Mouse (Mus musculus) embryonic facial prominence, embryonic 12.5 days (tissue): ENCODE measurements around the gene P2rx7. TPM values are rescaled to one million over a fixed set of nuclear protein-coding genes. Genes with fewer than 3 reads are reported as not detected.
"Not testable (repeated sequence)": the region's sequence is repeated elsewhere in the genome, so short reads cannot be mapped to it uniquely, and the experiment has no call there.

Source experiments
- ATAC-seq: fragments of 200-750 bp; cut with Nextera tagmentation; 2 replicates; pipeline ENCODE4 v1.8.0; 2017; ENCODE audit not compliant: insufficient number of reproducible peaks, insufficient read depth, low FRiP score, low TSS enrichment
- H3K27ac ChIP-seq: fragments of 300-500 bp; sonication (generic); 2 replicates; pipeline ENCODE4 v1.5.1; 2016; ENCODE audit warnings: mild to moderate bottlenecking
- H3K27me3 ChIP-seq: fragments of 300-500 bp; sonication (generic); 2 replicates; pipeline ENCODE4 v1.6.1; 2016; ENCODE audit warnings: mild to moderate bottlenecking, moderate library complexity
- H3K36me3 ChIP-seq: fragments of 300-500 bp; sonication (generic); 2 replicates; pipeline ENCODE4 v1.6.1; 2016; ENCODE audit warnings: mild to moderate bottlenecking
- H3K4me1 ChIP-seq: fragments of 300-500 bp; sonication (generic); 2 replicates; pipeline ENCODE4 v1.6.1; 2016
- H3K4me2 ChIP-seq: fragments of 300-500 bp; sonication (generic); replicated peaks from 2 replicates; pipeline ENCODE4 v1.6.1; 2016; ENCODE audit warnings: mild to moderate bottlenecking, moderate library complexity
- H3K4me3 ChIP-seq: fragments of 300-500 bp; sonication (generic); 2 replicates; pipeline ENCODE4 v1.5.1; 2016; ENCODE audit warnings: mild to moderate bottlenecking
- H3K9ac ChIP-seq: fragments of 300-500 bp; sonication (generic); 2 replicates; pipeline ENCODE4 v1.6.1; 2016; ENCODE audit warnings: mild to moderate bottlenecking, moderate library complexity
- H3K9me3 ChIP-seq: fragments of 300-500 bp; sonication (generic); 2 replicates; pipeline ENCODE4 v1.6.1; 2016; ENCODE audit warnings: mild to moderate bottlenecking, moderate library complexity
- WGBS: fragments of 180-500 bp; shearing (Covaris S2); methylation state at CpG from one replicate; pipeline ENCODE4 v1.1.7; 2016; 5-methylcytosine and 5-hydroxymethylcytosine counted together
- polyA plus RNA-seq: library from polyadenylated mRNA; unstranded; fragments of >200 nt; fragmentation: Nextera tagmentation; extraction: Ambion mirVana; gene quantifications from 2 replicates; pipeline ENCODE4 v1.2.1, GENCODE M21; 2016

The P2rx7 gene
- polyA plus RNA-seq, 1 experiment from 2014 or later, result 0.96 TPM

DNA sequence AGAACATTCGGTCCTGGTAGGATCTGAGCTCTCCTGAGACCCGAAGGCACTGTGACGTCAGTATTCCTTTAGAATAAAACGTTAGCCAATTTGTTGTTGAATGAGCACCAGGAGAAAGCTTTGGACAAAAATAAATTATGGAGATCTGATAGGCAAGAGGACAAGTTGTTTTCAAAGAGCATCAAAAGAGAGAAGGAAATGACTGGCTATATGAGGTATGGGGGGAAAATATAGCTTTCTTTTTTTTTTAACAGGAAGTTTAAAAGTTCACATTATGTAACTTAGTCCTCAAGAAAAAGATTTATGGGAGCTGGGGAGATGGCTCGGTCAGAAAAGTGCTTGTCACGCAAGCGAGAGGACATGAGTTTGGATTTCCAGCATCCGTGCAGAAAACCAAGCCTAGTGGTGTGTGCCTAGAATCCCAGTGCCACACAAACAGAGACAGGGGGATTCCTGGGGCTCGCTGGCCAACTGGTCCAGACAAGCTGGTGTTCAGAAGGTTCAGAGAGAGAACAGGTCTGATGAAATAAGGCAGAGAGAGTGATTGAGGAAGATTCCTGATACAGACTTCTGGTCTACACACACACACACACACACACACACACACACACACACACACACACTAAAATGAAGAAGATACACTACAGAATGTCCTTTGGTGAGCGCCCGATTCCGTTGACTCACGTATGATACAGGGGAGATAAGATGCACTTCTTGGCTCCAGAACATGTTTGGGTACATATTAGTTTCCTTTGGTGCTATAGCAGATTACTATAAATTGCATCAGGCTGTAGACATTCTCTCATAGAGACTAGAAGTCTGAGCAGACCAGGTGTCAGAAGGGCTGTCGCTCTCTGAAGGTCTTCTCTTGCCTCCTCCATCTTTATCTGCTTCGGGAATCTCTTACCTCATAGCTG is 25.5 kb downstream of the P2rx7 start:
- Histone ChIP-seq H3K27ac (no peak overlapping the region), H3K9me3 (no peaks in the 10 kb centered on the region), H3K4me3 (no peak overlapping the region), H3K27me3 (no peaks in the 10 kb centered on the region), H3K36me3 (no peaks in the 10 kb centered on the region), H3K4me2 (no peak overlapping the region), H3K9ac (no peak overlapping the region), H3K4me1 (no peaks in the 10 kb centered on the region)
- WGBS, result 80% methylated on average over 15 of the region's 15 CpGs
- no peak for ATAC-seq

DNA sequence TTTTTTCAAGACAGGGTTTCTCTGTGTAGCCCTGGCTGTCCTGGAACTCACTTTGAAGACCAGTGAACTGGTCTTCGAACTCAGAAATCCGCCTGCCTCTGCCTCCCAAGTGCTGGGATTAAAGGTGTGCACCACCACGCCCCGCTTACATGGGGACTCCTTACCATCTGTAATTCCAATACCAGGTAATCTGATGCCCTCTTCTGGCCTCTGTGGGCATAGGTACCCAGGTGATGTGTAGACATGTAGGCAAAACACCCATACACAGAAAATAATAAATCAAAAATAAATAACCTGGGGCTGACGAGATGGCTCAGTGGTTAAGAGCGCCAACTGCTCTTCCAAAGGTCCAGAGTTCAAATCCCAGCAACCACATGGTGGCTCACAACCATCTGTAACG is 27.9 kb downstream of the P2rx7 start:
- H3K9me3 ChIP-seq, H3K27me3 ChIP-seq, ATAC-seq, H3K36me3 ChIP-seq, H3K4me3 ChIP-seq, H3K4me1 ChIP-seq, H3K4me2 ChIP-seq, H3K27ac ChIP-seq, H3K9ac ChIP-seq: not testable (repeated sequence)
- WGBS, result 75% methylated on average over 7 of the region's 7 CpGs

DNA sequence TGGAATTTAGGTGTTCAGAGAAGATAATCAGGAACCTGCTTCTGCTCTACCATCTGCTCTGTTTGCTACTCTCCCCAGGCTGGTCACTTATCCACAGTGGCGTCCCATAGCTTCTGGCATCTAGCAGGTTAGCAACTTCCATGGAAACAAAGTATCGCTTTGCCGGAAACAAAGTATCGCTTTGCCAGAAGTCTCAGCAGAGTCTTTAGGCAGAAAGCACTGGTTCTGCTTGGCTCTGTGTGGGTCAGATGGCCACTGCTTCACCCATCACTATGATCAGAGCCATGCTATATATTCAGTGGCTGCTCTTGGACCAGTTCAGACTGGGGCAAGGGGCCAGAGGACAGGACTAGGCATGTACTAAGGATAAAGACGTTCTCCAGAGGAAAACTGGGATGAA is 28.6 kb downstream of the P2rx7 start:
- H3K4me2 ChIP-seq, result no peak overlapping the region
- H3K4me3 ChIP-seq, result no peak overlapping the region
- H3K27me3 ChIP-seq, result no peaks in the 10 kb centered on the region
- ATAC-seq, result no peak
- no peak overlapping the region for H3K27ac ChIP-seq
- H3K9me3 ChIP-seq, result no peaks in the 10 kb centered on the region
- no peaks in the 10 kb centered on the region for H3K36me3 ChIP-seq
- H3K4me1 ChIP-seq, result no peaks in the 10 kb centered on the region
- no peak overlapping the region for H3K9ac ChIP-seq
- 84% methylated on average over 5 of the region's 5 CpGs for WGBS

DNA sequence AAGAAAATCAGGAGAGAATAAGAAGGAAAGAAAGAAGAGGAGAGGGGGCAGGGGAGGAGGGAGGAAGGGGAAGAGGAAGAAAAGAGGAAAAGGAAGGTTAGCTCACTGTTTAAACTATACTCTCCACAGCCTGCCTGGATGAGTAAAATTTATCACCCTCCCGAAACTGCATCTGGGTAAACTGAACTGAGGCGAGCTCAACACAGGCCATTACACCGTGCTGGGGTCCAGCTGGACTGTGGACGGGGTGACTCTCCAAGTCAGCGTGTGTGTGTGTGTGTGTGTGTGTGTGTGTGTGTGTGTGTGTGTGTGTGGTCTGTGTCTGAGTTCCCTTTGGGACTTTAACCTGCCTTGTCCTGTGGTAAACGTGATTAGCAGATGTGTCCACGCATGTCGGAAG is 32.3 kb downstream of the P2rx7 start:
- Histone ChIP-seq H3K27me3 (no peaks in the 10 kb centered on the region), H3K36me3 (no peaks in the 10 kb centered on the region)
- WGBS, result 75% methylated on average over 8 of the region's 8 CpGs

DNA sequence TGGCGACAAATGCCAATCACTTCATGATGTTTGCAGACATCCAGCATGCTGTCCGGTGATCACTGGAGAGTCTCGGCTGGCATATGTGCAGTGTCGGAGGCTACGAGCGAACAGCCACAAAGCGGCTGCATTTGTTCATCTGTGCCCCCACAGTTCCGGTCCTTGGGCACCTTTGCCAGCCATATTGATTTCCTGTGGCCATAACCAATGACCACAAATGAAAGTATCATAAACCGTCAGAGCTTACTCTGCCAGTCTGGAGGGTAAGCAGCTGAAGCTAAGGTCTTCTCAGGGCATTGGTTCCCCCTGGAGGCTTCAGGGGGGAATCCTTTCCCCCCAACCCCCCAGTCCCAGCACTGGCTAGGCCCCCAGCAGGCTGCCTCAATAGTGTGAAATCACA is 34.3 kb downstream of the P2rx7 start:
- 89% methylated on average over 9 of the region's 9 CpGs for WGBS
- Histone ChIP-seq H3K9ac (no peak overlapping the region), H3K4me2 (no peak overlapping the region), H3K27me3 (no peaks in the 10 kb centered on the region), H3K27ac (no peak overlapping the region), H3K4me1 (no peaks in the 10 kb centered on the region), H3K36me3 (no peaks in the 10 kb centered on the region), H3K4me3 (no peak overlapping the region), H3K9me3 (no peaks in the 10 kb centered on the region)
- ATAC-seq, result no peak

More for the DNA sequence above, 32.3 kb downstream of the P2rx7 start:
- Histone ChIP-seq H3K4me2 (no peak overlapping the region), H3K9me3 (no peaks in the 10 kb centered on the region), H3K9ac (no peak overlapping the region), H3K4me1 (no peaks in the 10 kb centered on the region), H3K4me3 (no peak overlapping the region), H3K27ac (no peak overlapping the region)
- ATAC-seq, result no peak

DNA sequence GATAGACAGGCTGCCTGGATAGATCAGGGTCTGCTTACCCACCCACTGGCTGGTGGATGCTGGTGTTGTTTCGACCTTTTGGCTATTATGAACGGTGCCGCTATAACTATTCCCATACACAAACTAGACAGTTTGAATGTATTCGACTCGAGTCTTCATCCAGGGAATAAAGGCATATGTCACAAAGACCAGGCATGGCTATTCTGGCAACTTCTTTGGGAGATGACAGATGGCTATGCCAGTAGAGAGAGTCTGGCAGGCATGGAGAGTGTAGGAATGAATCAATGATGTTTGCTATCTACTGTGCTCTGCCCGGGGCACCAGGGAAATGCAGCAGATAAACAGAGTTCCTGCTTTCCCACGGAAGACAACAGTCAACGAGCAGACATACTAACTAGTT is 36.2 kb downstream of the P2rx7 start:
- Histone ChIP-seq H3K36me3 (no peaks in the 10 kb centered on the region), H3K4me2 (no peak overlapping the region), H3K27ac (no peak overlapping the region), H3K4me3 (no peak overlapping the region), H3K9ac (no peak overlapping the region), H3K9me3 (no peaks in the 10 kb centered on the region), H3K4me1 (no peaks in the 10 kb centered on the region), H3K27me3 (no peaks in the 10 kb centered on the region)
- ATAC-seq, result no peak
- 90% methylated on average over 8 of the region's 8 CpGs for WGBS

DNA sequence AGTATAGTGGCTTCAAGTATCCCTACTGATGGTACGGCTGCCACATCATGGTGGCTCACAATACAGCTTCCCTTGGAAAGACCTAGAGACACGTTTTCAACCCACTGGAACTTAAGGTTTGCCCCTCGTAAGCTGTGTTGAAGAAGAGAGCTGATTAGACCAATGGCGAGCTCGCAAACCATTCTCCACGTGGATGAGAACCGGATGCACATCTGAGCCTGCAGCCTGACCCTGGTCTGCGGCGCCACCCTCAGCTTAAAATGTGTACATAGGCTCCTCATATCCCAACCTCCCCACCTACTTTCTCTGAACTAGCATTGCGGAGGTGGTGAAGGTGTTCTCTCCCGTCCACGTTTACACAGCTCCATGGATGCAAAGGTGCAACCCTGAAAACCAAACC is 37.6 kb downstream of the P2rx7 start:
- Histone ChIP-seq H3K4me1 (no peaks in the 10 kb centered on the region), H3K27ac (no peak overlapping the region), H3K27me3 (no peaks in the 10 kb centered on the region), H3K9ac (no peak overlapping the region), H3K4me3 (no peak overlapping the region), H3K4me2 (no peak overlapping the region), H3K36me3 (no peaks in the 10 kb centered on the region), H3K9me3 (no peaks in the 10 kb centered on the region)
- WGBS, result 83% methylated on average over 12 of the region's 12 CpGs
- no peak for ATAC-seq

DNA sequence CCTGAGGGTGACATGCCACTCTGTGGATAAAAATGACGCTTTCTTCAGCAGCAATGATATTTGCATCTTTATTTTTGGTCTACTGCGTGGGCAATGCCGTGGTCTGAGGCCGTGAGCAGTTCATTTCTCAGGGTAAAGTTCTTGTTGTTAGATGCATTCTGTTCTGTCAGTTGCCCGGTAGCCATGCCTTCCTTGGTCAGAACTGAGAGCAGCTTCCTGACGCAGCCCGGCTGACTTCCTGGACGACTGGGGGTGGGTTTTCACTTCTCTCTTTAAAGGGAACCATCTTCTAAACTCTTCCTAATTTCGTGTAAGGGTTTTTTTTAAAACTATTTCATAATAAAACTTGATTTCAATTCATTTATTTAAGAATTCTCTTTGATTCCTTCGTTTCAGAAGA is 40.2 kb downstream of the P2rx7 start:
- ATAC-seq, result no peak
- Histone ChIP-seq H3K36me3 (no peaks in the 10 kb centered on the region), H3K4me1 (no peaks in the 10 kb centered on the region), H3K27ac (no peak overlapping the region), H3K27me3 (no peaks in the 10 kb centered on the region), H3K4me2 (no peak overlapping the region), H3K9ac (no peak overlapping the region), H3K4me3 (no peak overlapping the region), H3K9me3 (no peaks in the 10 kb centered on the region)
- 73% methylated on average over 10 of the region's 10 CpGs for WGBS

DNA sequence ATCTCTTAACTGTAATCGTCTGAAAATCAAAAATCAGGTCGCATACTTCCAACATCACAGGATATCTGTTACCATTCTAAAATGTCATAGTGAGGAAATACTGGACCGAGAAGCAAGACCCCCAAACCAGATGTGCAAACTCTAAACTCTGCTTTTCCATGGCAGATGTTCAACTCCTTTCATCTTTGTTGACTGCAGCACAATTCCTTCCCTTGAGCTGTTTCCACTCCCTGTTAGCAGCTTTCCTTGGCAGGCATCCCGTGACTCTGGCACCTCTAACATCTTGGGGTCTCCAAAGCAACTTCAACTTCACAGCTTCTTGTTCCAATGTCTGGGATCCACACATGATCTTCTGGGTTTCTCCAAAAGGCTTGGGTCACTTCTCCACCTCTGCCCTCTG is 43.7 kb downstream of the P2rx7 start:
- ATAC-seq, result no peak
- H3K9ac ChIP-seq, result no peak overlapping the region

DNA sequence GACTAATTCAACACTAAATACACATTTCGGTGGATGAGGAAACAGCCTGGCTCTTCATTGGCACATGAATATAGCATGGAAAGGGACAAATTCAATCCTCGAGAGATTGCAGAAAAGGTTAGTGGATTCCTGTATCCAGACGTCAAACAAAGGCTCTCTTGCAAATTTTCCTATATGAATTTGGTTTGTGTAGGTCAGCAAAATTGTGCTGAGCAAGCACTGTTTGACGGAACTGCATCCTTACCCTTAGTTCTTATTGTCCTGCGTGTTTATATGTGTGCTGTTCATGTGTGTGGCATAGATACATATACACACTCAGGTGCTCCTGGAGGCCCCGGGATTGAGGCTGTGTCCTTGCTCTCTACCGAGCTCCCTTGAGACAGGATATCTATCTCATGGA is 45.4 kb downstream of the P2rx7 start:
- no peak overlapping the region for H3K9ac ChIP-seq
- H3K4me3 ChIP-seq, result no peak overlapping the region
- WGBS, result 86% methylated on average over 7 of the region's 7 CpGs

More for the DNA sequence above, 43.7 kb downstream of the P2rx7 start:
- Histone ChIP-seq H3K9me3 (no peaks in the 10 kb centered on the region), H3K27ac (no peak overlapping the region), H3K4me1 (no peaks in the 10 kb centered on the region), H3K4me3 (no peak overlapping the region), H3K27me3 (no peaks in the 10 kb centered on the region), H3K4me2 (no peak overlapping the region), H3K36me3 (no peaks in the 10 kb centered on the region)
- whole genome bisulfite sequencing, result 69% methylated on average over 4 of the region's 4 CpGs

DNA sequence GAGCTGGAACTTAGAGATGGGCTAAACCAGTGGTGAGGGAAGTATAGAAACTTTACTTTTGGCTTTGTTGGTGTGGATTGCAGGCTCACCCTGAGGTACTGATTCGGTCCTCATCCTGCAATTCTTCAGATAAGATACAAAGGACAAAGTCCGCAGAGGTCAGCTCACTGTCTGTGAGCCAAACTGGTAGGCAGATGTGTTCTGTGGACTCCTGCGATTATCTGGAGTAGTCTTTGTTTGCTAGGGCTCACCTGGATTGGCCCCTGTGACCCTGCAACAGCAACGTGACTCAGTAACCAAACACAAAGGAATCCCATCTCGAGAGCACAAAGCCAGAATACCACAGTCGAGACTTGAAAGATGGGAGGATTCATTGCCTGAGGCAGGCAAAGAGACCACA is 46.8 kb downstream of the P2rx7 start:
- no peaks in the 10 kb centered on the region for H3K27me3 ChIP-seq
- no peak for ATAC-seq
- no peak overlapping the region for H3K4me3 ChIP-seq
- WGBS, result 50% methylated on average over 6 of the region's 6 CpGs
- H3K4me1 ChIP-seq, result no peaks in the 10 kb centered on the region
- H3K9ac ChIP-seq, result no peak overlapping the region
- no peaks in the 10 kb centered on the region for H3K36me3 ChIP-seq
- no peak overlapping the region for H3K4me2 ChIP-seq
- no peak overlapping the region for H3K27ac ChIP-seq
- H3K9me3 ChIP-seq, result no peaks in the 10 kb centered on the region

More for the DNA sequence above, 45.4 kb downstream of the P2rx7 start:
- no peaks in the 10 kb centered on the region for H3K36me3 ChIP-seq
- H3K4me2 ChIP-seq, result no peak overlapping the region
- H3K9me3 ChIP-seq, result no peaks in the 10 kb centered on the region
- no peak overlapping the region for H3K27ac ChIP-seq
- no peaks in the 10 kb centered on the region for H3K4me1 ChIP-seq
- ATAC-seq, result no peak
- H3K27me3 ChIP-seq, result no peaks in the 10 kb centered on the region

DNA sequence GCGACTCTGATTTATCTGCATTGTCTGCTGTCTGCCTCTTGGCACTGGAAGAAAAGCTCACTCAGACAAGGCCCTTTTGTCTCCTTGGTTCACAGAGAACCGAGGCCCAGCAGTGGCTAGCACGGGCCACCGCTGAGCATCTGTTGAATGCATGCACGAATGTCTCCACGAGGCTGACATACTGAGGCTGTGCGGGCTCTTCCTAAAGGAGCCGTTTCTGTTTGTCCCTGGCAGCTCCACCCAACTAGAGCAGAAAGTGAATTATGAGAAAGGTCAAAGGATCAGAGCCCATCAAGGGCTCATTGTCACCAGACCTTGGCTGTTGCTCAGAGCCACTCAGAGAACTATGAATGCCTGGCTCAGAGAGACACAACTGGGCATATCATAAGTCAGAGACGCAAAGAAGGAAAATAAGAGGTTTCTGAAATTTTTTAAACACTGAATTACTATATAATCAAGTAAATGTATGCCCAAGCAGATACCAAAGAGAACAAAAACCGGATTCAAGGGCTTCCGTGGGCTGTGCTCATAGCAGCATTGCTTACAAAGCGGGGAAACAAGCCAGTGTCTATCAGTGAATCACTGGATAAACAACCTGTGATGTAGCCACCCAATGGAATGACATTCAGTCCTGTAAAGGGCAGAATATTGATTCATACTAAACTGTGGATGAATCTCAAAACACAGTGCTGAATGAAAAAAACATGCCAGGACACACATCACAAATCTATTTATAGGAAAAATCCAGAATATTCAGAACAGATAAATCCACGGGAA is 49.9 kb downstream of the P2rx7 start:
- Histone ChIP-seq H3K27ac (no peak overlapping the region), H3K27me3 (no peaks in the 10 kb centered on the region), H3K4me1 (no peaks in the 10 kb centered on the region), H3K36me3 (no peaks in the 10 kb centered on the region), H3K4me2 (no peak overlapping the region), H3K9me3 (no peaks in the 10 kb centered on the region), H3K4me3 (no peak overlapping the region), H3K9ac (no peak overlapping the region)
- no peak; the same call in 1 of the 2 replicates for ATAC-seq
- 34% methylated on average over 13 of the region's 13 CpGs for WGBS
